Mouse (Mus musculus): ENCODE measurements around the gene Telo2. TPM values are rescaled to one million over a fixed set of nuclear protein-coding genes. Genes with fewer than 3 reads are reported as not detected.

The Telo2 gene
- total and polyA plus RNA-seq, 3 experiments, result 25.5 to 34.9 (median 28.4) TPM

- H3K4me3 ChIP-seq (replicated peaks in 1 of 3; ENCODE audit: low read depth in 2 of 3, low read length in 2 of 3, poor library complexity in 1 of 3), result no peak overlapping the region
- peaks cover 29 to 90% of the 10 kb centered on the region in 2 experiments for H3K36me3 ChIP-seq (replicated peaks in 1 of 2; ENCODE audit: control insufficient read depth in 1 of 2, insufficient read depth in 1 of 2, low read length in 1 of 2)
- no peak overlapping the region for H3K9ac ChIP-seq (ENCODE audit: insufficient read depth, low read depth)
- TF ChIP-seq MXI1 (IDR thresholded peaks at IDR 0.05; ENCODE audit: low read depth, low read length) (no peak), IRF4 (IDR thresholded peaks at IDR 0.05; ENCODE audit: low read depth, low read length) (no peak), ZKSCAN1 (IDR thresholded peaks at IDR 0.05; ENCODE audit: borderline replicate concordance, low read depth, low read length) (no peak), SIN3A (IDR thresholded peaks at IDR 0.05; ENCODE audit: low read length) (no peak), E2F4 (IDR thresholded peaks at IDR 0.05; ENCODE audit: insufficient replicate concordance, low read depth, low read length) (no peak), USF1 (IDR thresholded peaks at IDR 0.05; ENCODE audit: low read depth, low read length) (no peak), ZMIZ1 (IDR thresholded peaks at IDR 0.05; ENCODE audit: low read depth, low read length) (no peak), ZC3H11A (IDR thresholded peaks at IDR 0.05; ENCODE audit: low read depth, low read length) (no peak), EP300 (IDR thresholded peaks at IDR 0.05; ENCODE audit: low read length) (no peak)
- dilution Hi-C loops (cut with MboI; ENCODE audit: extremely low pct_ligation_motif_present, extremely low pct_unique_long_range_greater_than_20kb, low sequenced_read_pairs) (no loop called here), in situ Hi-C loops (cut with MboI; ENCODE audit: low pct_ligation_motif_present, low pct_unique_long_range_greater_than_20kb, low sequenced_read_pairs) (no loop called here)
- no peaks in the 10 kb centered on the region for H3K79me2 ChIP-seq (replicated peaks; ENCODE audit: control insufficient read depth, extremely low read depth, insufficient read depth, poor library complexity, severe bottlenecking)
- H3K4me2 ChIP-seq (ENCODE audit: insufficient read depth, low read depth, poor library complexity, severe bottlenecking), result no peak overlapping the region
- H3K27me3 ChIP-seq (replicated peaks), result no peaks in the 10 kb centered on the region
- H3K9me3 ChIP-seq (replicated peaks; ENCODE audit: low read length), result no peaks in the 10 kb centered on the region
- no peak for DNase-seq (ENCODE audit: extremely low read depth)
- H3K27ac ChIP-seq (ENCODE audit: insufficient read depth, low read depth), result no peak overlapping the region
- H3K4me1 ChIP-seq (ENCODE audit: control insufficient read depth in 1 of 2, insufficient read depth in 2 of 2), result peaks cover 12 to 26% of the 10 kb centered on the region in 2 experiments
Observed at GRCm38 (mm10) chr17:25064351-25064750, 51.4 kb downstream of the Telo2 start.

- Histone ChIP-seq H3K9me3 (replicated peaks; ENCODE audit: low read length) (no peaks in the 10 kb centered on the region), H3K9ac (ENCODE audit: insufficient read depth, low read depth) (no peak overlapping the region), H3K27me3 (replicated peaks) (no peaks in the 10 kb centered on the region), H3K4me3 (replicated peaks in 1 of 3; ENCODE audit: low read depth in 2 of 3, low read length in 2 of 3, poor library complexity in 1 of 3) (no peak overlapping the region), H3K79me2 (replicated peaks; ENCODE audit: control insufficient read depth, extremely low read depth, insufficient read depth, poor library complexity, severe bottlenecking) (no peaks in the 10 kb centered on the region), H3K27ac (ENCODE audit: insufficient read depth, low read depth) (no peak overlapping the region), H3K4me2 (ENCODE audit: insufficient read depth, low read depth, poor library complexity, severe bottlenecking) (no peak overlapping the region), H3K4me1 (ENCODE audit: control insufficient read depth in 1 of 2, insufficient read depth in 2 of 2) (peaks cover 12 to 31% of the 10 kb centered on the region in 2 experiments), H3K36me3 (replicated peaks in 1 of 2; ENCODE audit: control insufficient read depth in 1 of 2, insufficient read depth in 1 of 2, low read length in 1 of 2) (peaks cover 27 to 90% of the 10 kb centered on the region in 2 experiments)
- in situ Hi-C loops (cut with MboI; ENCODE audit: low pct_ligation_motif_present, low pct_unique_long_range_greater_than_20kb, low sequenced_read_pairs) (no loop called here), dilution Hi-C loops (cut with MboI; ENCODE audit: extremely low pct_ligation_motif_present, extremely low pct_unique_long_range_greater_than_20kb, low sequenced_read_pairs) (no loop called here)
- no peak for DNase-seq (ENCODE audit: extremely low read depth)
- TF ChIP-seq E2F4 (IDR thresholded peaks at IDR 0.05; ENCODE audit: insufficient replicate concordance, low read depth, low read length) (no peak), GABPA (IDR thresholded peaks at IDR 0.05; ENCODE audit: insufficient replicate concordance, low read depth, low read length) (no peak), SIN3A (IDR thresholded peaks at IDR 0.05; ENCODE audit: low read length) (no peak), ZNF384 (IDR thresholded peaks at IDR 0.05; ENCODE audit: low read depth, low read length) (no peak), MAX (IDR thresholded peaks at IDR 0.05; ENCODE audit: low read length) (no peak), CHD1 (IDR thresholded peaks at IDR 0.05; ENCODE audit: low read depth, low read length) (no peak), MAFK (IDR thresholded peaks at IDR 0.05; ENCODE audit: insufficient replicate concordance, low read length) (no peak)
Observed at GRCm38 (mm10) chr17:25063872-25064271, 51.9 kb downstream of the Telo2 start.

GRCm38 (mm10) chr17:25063261-25063660 lies 52.5 kb downstream of the Telo2 start:
- no peak overlapping the region for H3K4me2 ChIP-seq (ENCODE audit: insufficient read depth, low read depth, poor library complexity, severe bottlenecking)
- in situ Hi-C loops (cut with MboI; ENCODE audit: low pct_ligation_motif_present, low pct_unique_long_range_greater_than_20kb, low sequenced_read_pairs), result no loop called here
- no peak overlapping the region for H3K27ac ChIP-seq (ENCODE audit: insufficient read depth, low read depth)
- no peaks in the 10 kb centered on the region for H3K27me3 ChIP-seq (replicated peaks)
- no peak overlapping the region for H3K9ac ChIP-seq (ENCODE audit: insufficient read depth, low read depth)
- no peak for DNase-seq (ENCODE audit: extremely low read depth)
- no peaks in the 10 kb centered on the region for H3K79me2 ChIP-seq (replicated peaks; ENCODE audit: control insufficient read depth, extremely low read depth, insufficient read depth, poor library complexity, severe bottlenecking)
- no peaks in the 10 kb centered on the region for H3K9me3 ChIP-seq (replicated peaks; ENCODE audit: low read length)
- dilution Hi-C loops (cut with MboI; ENCODE audit: extremely low pct_ligation_motif_present, extremely low pct_unique_long_range_greater_than_20kb, low sequenced_read_pairs), result no loop called here
- H3K4me3 ChIP-seq (replicated peaks in 1 of 3; ENCODE audit: low read depth in 2 of 3, low read length in 2 of 3, poor library complexity in 1 of 3), result no peak overlapping the region
- H3K36me3 ChIP-seq (replicated peaks in 1 of 2; ENCODE audit: control insufficient read depth in 1 of 2, insufficient read depth in 1 of 2, low read length in 1 of 2), result peaks cover 30 to 90% of the 10 kb centered on the region in 2 experiments
- TF ChIP-seq CTCF (conservative IDR thresholded peaks at IDR 0.05 in 1 of 2, IDR thresholded peaks at IDR 0.05 in 1 of 2; ENCODE audit: low read depth in 2 of 2, low read length in 2 of 2), result no peak
- no peak for TF ChIP-seq MAFK (IDR thresholded peaks at IDR 0.05; ENCODE audit: insufficient replicate concordance, low read length)
- no peak for TF ChIP-seq SMC3 (IDR thresholded peaks at IDR 0.05; ENCODE audit: low read depth, low read length)
- no peak for TF ChIP-seq POLR2A (IDR thresholded peaks at IDR 0.05; ENCODE audit: low read depth, low read length)
- TF ChIP-seq UBTF (IDR thresholded peaks at IDR 0.05; ENCODE audit: low read depth, low read length), result no peak
- TF ChIP-seq E2F4 (IDR thresholded peaks at IDR 0.05; ENCODE audit: insufficient replicate concordance, low read depth, low read length), result no peak
- TF ChIP-seq RAD21 (IDR thresholded peaks at IDR 0.05; ENCODE audit: low read depth, low read length), result no peak
- TF ChIP-seq POLR2AphosphoS2 (IDR thresholded peaks at IDR 0.05; ENCODE audit: low read depth, low read length), result no peak
- no peak for TF ChIP-seq TBP (conservative IDR thresholded peaks at IDR 0.05; ENCODE audit: low read depth, low read length)
- no peak for TF ChIP-seq ZNF384 (IDR thresholded peaks at IDR 0.05; ENCODE audit: low read depth, low read length)
- no peak for TF ChIP-seq KAT2A (IDR thresholded peaks at IDR 0.05; ENCODE audit: insufficient replicate concordance, low read length)
- TF ChIP-seq USF2 (conservative IDR thresholded peaks at IDR 0.05; ENCODE audit: low read depth, low read length), result no peak
- no peak for TF ChIP-seq CHD1 (IDR thresholded peaks at IDR 0.05; ENCODE audit: low read depth, low read length)
- TF ChIP-seq RCOR1 (conservative IDR thresholded peaks at IDR 0.05; ENCODE audit: low read depth, low read length), result no peak
- TF ChIP-seq EP300 (IDR thresholded peaks at IDR 0.05; ENCODE audit: low read length), result no peak
- H3K4me1 ChIP-seq (ENCODE audit: control insufficient read depth in 1 of 2, insufficient read depth in 2 of 2), result peaks cover 12 to 31% of the 10 kb centered on the region in 2 experiments

Measured in CH12.LX (cell line).